Mouse (Mus musculus) left cerebral cortex, adult 2 months (tissue): ENCODE measurements around the gene Arhgap40. TPM values are rescaled to one million over a fixed set of nuclear protein-coding genes. Genes with fewer than 3 reads are reported as not detected.

ENCODE experiments used
- DNase-seq, 2 experiments: peaks; one replicate each; pipeline ENCODE4 v3.0.0; 2021 to 2022; ENCODE audit warnings: low spot score in 2 of 2, mixed read lengths in 1 of 2; ENCODE audit errors: extremely low spot score in 1 of 2
- H3K27ac ChIP-seq: fragments of 200-600 bp; 2 replicates; pipeline ENCODE4 v1.8.1; 2022
- H3K4me3 ChIP-seq: fragments of 200-600 bp; 2 replicates; pipeline ENCODE4 v1.8.1; 2022
- CTCF ChIP-seq: fragments of 200-600 bp; IDR thresholded peaks from 2 replicates; pipeline ENCODE4 v1.8.1; 2022; ENCODE audit warnings: antibody characterized with exemption, mild to moderate bottlenecking, moderate library complexity
- intact Hi-C: fragments of 180-260 bp; cut with DNase I; formaldehyde crosslinking; loops from one replicate; pipeline ENCODE4 v1.15.1; 2025
- total RNA-seq, 2 experiments: library from RNA; stranded (reverse); gene quantifications; 2 replicates each; pipeline ENCODE4 v1.2.3; 2021

Gene Arhgap40
- total RNA-seq, 2 experiments from 2014 or later = 0.52 TPM; not detected in 1

GRCm38 (mm10) chr2:158555252-158555651 lies 42.7 kb downstream of the Arhgap40 start:
- Histone ChIP-seq H3K27ac (no peak overlapping the region), H3K4me3 (no peak overlapping the region)
- intact Hi-C loops = no loop called here
- no peak for DNase-seq
- no peak for TF ChIP-seq CTCF

- no peak for DNase-seq
- TF ChIP-seq CTCF = no peak
- intact Hi-C loops = no loop called here
- peak overlapping the region; percentile 29 for H3K4me3 ChIP-seq
- no peak overlapping the region for H3K27ac ChIP-seq
Observed at GRCm38 (mm10) chr2:158555812-158556211, 43.2 kb downstream of the Arhgap40 start.

GRCm38 (mm10) chr2:158556225-158556624 lies 43.6 kb downstream of the Arhgap40 start:
- peak overlapping the region; percentile 29 for H3K4me3 ChIP-seq
- intact Hi-C loops = no loop called here
- DNase-seq = peak; percentile 77 to 89
- peak; percentile 94 for TF ChIP-seq CTCF
- H3K27ac ChIP-seq = no peak overlapping the region

- Histone ChIP-seq H3K27ac (no peak overlapping the region), H3K4me3 (no peak overlapping the region)
- intact Hi-C loops = no loop called here
- TF ChIP-seq CTCF = no peak
- no peak for DNase-seq
Observed at GRCm38 (mm10) chr2:158556750-158557149, 44.2 kb downstream of the Arhgap40 start.

- TF ChIP-seq CTCF = no peak
- no peak overlapping the region for H3K27ac ChIP-seq
- intact Hi-C loops = no loop called here
Observed at GRCm38 (mm10) chr2:158559945-158560344, 47.3 kb downstream of the Arhgap40 start.

GRCm38 (mm10) chr2:158560801-158561200 lies 48.2 kb downstream of the Arhgap40 start:
- Histone ChIP-seq H3K4me3 (no peak overlapping the region), H3K27ac (no peak overlapping the region)
- intact Hi-C loops = no loop called here
- no peak for DNase-seq
- TF ChIP-seq CTCF = no peak

More at GRCm38 (mm10) chr2:158559945-158560344, 47.3 kb downstream of the Arhgap40 start:
- no peak for DNase-seq
- H3K4me3 ChIP-seq = no peak overlapping the region

GRCm38 (mm10) chr2:158561371-158562144 lies 49.0 kb downstream of the Arhgap40 start:
- intact Hi-C loops = no loop called here
- Histone ChIP-seq H3K4me3 (no peak overlapping the region), H3K27ac (no peak overlapping the region)
- no peak for DNase-seq
- TF ChIP-seq CTCF = no peak

- no peak for DNase-seq
- H3K27ac ChIP-seq = no peak overlapping the region
Observed at GRCm38 (mm10) chr2:158570421-158571081, 58.0 kb downstream of the Arhgap40 start.

GRCm38 (mm10) chr2:158579979-158580378 lies 67.4 kb downstream of the Arhgap40 start:
- no peak for TF ChIP-seq CTCF
- intact Hi-C loops = no loop called here
- H3K4me3 ChIP-seq = no peak overlapping the region
- H3K27ac ChIP-seq = no peak overlapping the region
- DNase-seq = no peak

More at GRCm38 (mm10) chr2:158570421-158571081, 58.0 kb downstream of the Arhgap40 start:
- no peak overlapping the region for H3K4me3 ChIP-seq
- TF ChIP-seq CTCF = no peak
- intact Hi-C loops = no loop called here

GRCm38 (mm10) chr2:158584621-158585358 lies 72.2 kb downstream of the Arhgap40 start:
- intact Hi-C loops = no loop called here
- no peak for TF ChIP-seq CTCF
- no peak overlapping the region for H3K4me3 ChIP-seq
- DNase-seq = no peak
- H3K27ac ChIP-seq = no peak overlapping the region

- DNase-seq = no peak
- intact Hi-C loops = no loop called here
- no peak overlapping the region for H3K27ac ChIP-seq
- TF ChIP-seq CTCF = no peak
- H3K4me3 ChIP-seq = no peak overlapping the region
Observed at GRCm38 (mm10) chr2:158588524-158589271, 76.1 kb downstream of the Arhgap40 start.
